Mouse (Mus musculus) macrophage (primary cell): ENCODE measurements around the gene Mbnl2. TPM values are rescaled to one million over a fixed set of nuclear protein-coding genes. Genes with fewer than 3 reads are reported as not detected.

Source experiments
- H3K27ac ChIP-seq: fragments of 350-480 bp; formaldehyde crosslinking; 2 replicates; pipeline ENCODE4 v1.9.0; 2021
- H3K36me3 ChIP-seq: fragments of 350-480 bp; formaldehyde crosslinking; 2 replicates; pipeline ENCODE4 v1.9.0; 2021; ENCODE audit errors: inconsistent target
- H3K4me3 ChIP-seq: fragments of 350-480 bp; formaldehyde crosslinking; 2 replicates; pipeline ENCODE4 v1.9.0; 2021; ENCODE audit errors: inconsistent target
- H3K79me2 ChIP-seq: fragments of 350-480 bp; formaldehyde crosslinking; 2 replicates; pipeline ENCODE4 v1.9.0; 2021; ENCODE audit errors: inconsistent target
- WGBS: methylation state at CpG from one replicate; pipeline ENCODE4 v1.1.7; 2026; ENCODE audit warnings: inconsistent platforms; ENCODE audit not compliant: missing documents; 5-methylcytosine and 5-hydroxymethylcytosine counted together
- polyA plus RNA-seq: library from polyadenylated mRNA; stranded (reverse); fragments of 250-400 nt; gene quantifications from 3 replicates; pipeline ENCODE4 v1.2.4, GENCODE M21; 2018; ENCODE audit warnings: inconsistent platforms

The Mbnl2 gene
- polyA plus RNA-seq, 1 experiment from 2014 or later: 126 TPM

DNA sequence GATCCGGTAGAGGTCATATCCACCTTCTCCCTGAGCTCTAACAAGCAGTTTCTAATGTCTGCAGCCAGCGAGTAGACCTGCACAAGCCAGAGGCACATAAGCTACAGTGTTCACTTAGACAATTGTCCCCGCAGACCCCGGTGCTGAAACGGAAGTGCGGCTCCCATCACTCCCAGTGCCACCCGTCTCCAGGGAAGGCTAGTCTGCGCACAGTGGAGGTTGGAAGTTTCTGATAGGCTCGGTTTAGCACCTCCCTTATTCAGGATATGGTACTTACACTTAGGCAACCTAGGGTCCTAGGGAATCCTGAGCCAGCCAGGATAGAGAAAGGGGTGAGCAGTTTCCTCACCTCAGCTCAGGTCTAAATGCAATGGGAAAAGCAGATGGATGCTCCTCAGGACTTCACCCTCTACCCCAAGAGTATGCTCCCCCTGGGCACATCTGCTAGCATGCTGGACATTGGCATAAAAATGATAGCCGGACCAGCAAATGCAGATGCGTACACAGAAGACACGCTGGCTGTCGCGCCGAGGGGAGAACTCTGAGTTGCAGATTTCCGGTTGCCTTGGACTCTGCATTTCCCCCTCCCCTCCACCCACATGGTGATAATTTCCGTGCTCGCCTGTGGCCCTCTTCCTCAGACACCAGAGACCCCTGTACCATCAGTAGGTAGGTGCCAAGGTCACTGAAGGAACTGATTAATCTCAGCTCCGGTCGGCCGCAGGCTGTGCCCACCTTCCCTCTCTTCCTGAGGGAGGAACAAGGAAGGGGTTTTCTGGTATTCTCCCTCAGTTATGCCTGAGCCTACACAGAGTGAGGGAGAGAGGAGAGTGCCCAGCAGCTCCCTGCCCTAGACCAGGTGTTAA lies 11.9 kb downstream of the Mbnl2 start:
- Histone ChIP-seq H3K27ac (no peak overlapping the region), H3K36me3 (no peaks in the 10 kb centered on the region), H3K4me3 (no peak overlapping the region)

GRCm38 (mm10) chr14:120287987-120288275 lies 12.5 kb downstream of the Mbnl2 start:
- Histone ChIP-seq H3K4me3 (no peak overlapping the region), H3K79me2 (peaks cover 100% of the 10 kb centered on the region), H3K27ac (no peak overlapping the region), H3K36me3 (no peaks in the 10 kb centered on the region)

More for the DNA sequence above, 11.9 kb downstream of the Mbnl2 start:
- 60% methylated on average over 21 of the region's 21 CpGs for WGBS
- peaks cover 100% of the 10 kb centered on the region for H3K79me2 ChIP-seq

DNA sequence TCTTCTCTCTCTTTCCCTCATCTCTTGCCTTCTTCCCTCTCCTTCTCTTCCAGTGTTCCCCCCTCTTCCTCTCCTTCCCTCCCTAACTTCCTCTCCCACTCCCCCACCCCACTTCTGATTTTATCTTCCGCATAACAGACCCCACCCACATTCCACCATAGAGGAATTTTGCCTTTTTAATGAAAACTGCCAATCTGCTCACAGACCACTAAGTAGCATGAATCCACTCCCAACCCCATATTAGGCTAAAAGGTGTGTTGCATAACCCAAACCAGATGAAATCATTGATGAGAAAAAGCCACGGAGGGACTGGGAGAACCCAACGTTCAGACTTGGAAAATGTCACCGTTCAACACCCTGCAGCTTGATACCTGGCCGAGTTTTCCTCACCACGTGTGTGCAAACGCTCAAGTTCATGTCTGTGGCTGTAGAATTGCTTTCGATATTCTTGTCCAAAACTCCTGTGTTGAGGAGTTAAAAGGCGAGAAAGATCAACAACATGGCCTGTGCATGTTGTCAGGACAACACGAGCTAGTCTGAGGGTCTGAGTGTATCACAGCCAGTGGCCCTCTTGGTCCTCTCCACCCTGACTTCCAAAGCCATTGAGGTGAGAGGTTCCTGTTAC lies 13.0 kb downstream of the Mbnl2 start:
- H3K27ac ChIP-seq: no peak overlapping the region
- H3K79me2 ChIP-seq: peaks cover 100% of the 10 kb centered on the region
- 71% methylated on average over 10 of the region's 10 CpGs for WGBS
- H3K4me3 ChIP-seq: no peak overlapping the region
- no peaks in the 10 kb centered on the region for H3K36me3 ChIP-seq

DNA sequence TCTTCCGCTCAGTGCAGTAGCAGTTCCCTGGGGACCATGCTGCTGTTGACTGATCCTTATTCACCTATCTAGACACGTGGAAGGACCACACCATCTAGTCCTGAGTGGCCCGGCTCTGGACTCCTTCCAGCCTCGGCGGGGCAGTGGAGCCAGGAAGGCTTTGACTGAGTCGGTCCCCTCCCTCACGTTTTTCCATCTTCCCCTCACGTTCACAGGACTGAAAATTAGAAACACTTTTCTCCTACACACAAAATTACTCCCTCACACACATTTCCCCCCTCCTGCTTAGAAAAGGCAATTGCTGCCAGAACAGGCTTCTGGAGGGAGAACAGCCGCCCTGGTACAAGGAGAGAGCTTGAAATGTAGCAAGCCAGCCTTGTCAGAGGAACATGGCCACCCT lies 13.6 kb downstream of the Mbnl2 start:
- WGBS: 89% methylated on average over 9 of the region's 9 CpGs
- Histone ChIP-seq H3K27ac (no peak overlapping the region), H3K4me3 (no peak overlapping the region), H3K79me2 (peaks cover 100% of the 10 kb centered on the region), H3K36me3 (0 out of 2 replicates have a peak, but pooled peaks cover 2% of the 10 kb centered on the region)

- 62% methylated on average over 7 of the region's 7 CpGs for WGBS
These were observed 14.1 kb downstream of the Mbnl2 start for GRCm38 (mm10) chr14:120289528-120289927.

GRCm38 (mm10) chr14:120291226-120291757 lies 15.8 kb downstream of the Mbnl2 start:
- Histone ChIP-seq H3K4me3 (no peak overlapping the region), H3K36me3 (0 out of 2 replicates have a peak, but pooled peaks cover 6% of the 10 kb centered on the region), H3K79me2 (peaks cover 100% of the 10 kb centered on the region), H3K27ac (no peak overlapping the region)
- WGBS: 94% methylated on average over 13 of the region's 13 CpGs

More at GRCm38 (mm10) chr14:120289528-120289927, 14.1 kb downstream of the Mbnl2 start:
- Histone ChIP-seq H3K4me3 (no peak overlapping the region), H3K27ac (no peak overlapping the region), H3K79me2 (peaks cover 100% of the 10 kb centered on the region), H3K36me3 (0 out of 2 replicates have a peak, but pooled peaks cover 6% of the 10 kb centered on the region)

- Histone ChIP-seq H3K27ac (no peak overlapping the region), H3K79me2 (peaks cover 100% of the 10 kb centered on the region), H3K36me3 (0 out of 2 replicates have a peak, but pooled peaks cover 6% of the 10 kb centered on the region), H3K4me3 (no peak overlapping the region)
- 91% methylated on average over 5 of the region's 5 CpGs for WGBS
These were observed 16.7 kb downstream of the Mbnl2 start for GRCm38 (mm10) chr14:120292133-120292532.

DNA sequence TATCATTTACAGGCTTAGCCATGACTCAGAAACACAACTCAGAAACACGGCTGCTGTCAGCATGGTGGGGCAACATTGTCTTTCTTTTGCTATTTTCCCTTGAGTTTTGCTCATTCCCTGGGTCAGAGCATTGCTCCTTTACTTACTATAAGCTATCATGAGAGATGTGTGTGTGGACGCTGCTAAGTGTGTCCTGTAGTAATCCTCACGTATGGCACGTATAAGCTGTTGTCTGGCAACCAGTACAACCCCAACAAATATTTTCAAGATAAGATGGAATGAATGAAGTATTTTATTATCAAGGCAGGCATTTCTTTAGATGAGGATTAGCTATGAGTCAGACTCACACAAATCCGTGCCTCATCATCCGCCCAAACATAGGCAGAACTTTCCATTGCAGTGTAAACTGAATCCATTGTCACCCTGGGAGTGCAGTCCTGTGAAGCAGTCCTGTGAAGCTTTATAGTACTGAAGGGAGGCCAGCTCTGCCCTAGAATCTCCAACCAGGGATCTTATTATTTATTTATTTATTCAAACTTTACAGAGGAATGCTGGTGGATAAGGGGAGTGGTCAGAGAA lies 17.2 kb downstream of the Mbnl2 start:
- H3K36me3 ChIP-seq: 0 out of 2 replicates have a peak, but pooled peaks cover 6% of the 10 kb centered on the region
- 98% methylated on average over 5 of the region's 6 CpGs for WGBS

GRCm38 (mm10) chr14:120294480-120294879 lies 19.0 kb downstream of the Mbnl2 start:
- H3K4me3 ChIP-seq: no peak overlapping the region
- H3K79me2 ChIP-seq: peaks cover 100% of the 10 kb centered on the region
- 0 out of 2 replicates have a peak, but pooled peaks cover 6% of the 10 kb centered on the region for H3K36me3 ChIP-seq
- H3K27ac ChIP-seq: no peak overlapping the region
- WGBS: 84% methylated on average over 6 of the region's 6 CpGs

More for the DNA sequence above, 17.2 kb downstream of the Mbnl2 start:
- Histone ChIP-seq H3K4me3 (no peak overlapping the region), H3K27ac (no peak overlapping the region), H3K79me2 (peaks cover 100% of the 10 kb centered on the region)

- Histone ChIP-seq H3K79me2 (peaks cover 100% of the 10 kb centered on the region), H3K36me3 (0 out of 2 replicates have a peak, but pooled peaks cover 6% of the 10 kb centered on the region), H3K27ac (no peak overlapping the region), H3K4me3 (no peak overlapping the region)
- WGBS: 96% methylated on average over 13 of the region's 13 CpGs
These were observed 20.1 kb downstream of the Mbnl2 start for GRCm38 (mm10) chr14:120295355-120296220.

GRCm38 (mm10) chr14:120296231-120297006 lies 20.9 kb downstream of the Mbnl2 start:
- H3K4me3 ChIP-seq: no peak overlapping the region
- no peak overlapping the region for H3K27ac ChIP-seq
- 92% methylated on average over 14 of the region's 17 CpGs for WGBS
- H3K36me3 ChIP-seq: 0 out of 2 replicates have a peak, but pooled peaks cover 6% of the 10 kb centered on the region
- peaks cover 100% of the 10 kb centered on the region for H3K79me2 ChIP-seq

DNA sequence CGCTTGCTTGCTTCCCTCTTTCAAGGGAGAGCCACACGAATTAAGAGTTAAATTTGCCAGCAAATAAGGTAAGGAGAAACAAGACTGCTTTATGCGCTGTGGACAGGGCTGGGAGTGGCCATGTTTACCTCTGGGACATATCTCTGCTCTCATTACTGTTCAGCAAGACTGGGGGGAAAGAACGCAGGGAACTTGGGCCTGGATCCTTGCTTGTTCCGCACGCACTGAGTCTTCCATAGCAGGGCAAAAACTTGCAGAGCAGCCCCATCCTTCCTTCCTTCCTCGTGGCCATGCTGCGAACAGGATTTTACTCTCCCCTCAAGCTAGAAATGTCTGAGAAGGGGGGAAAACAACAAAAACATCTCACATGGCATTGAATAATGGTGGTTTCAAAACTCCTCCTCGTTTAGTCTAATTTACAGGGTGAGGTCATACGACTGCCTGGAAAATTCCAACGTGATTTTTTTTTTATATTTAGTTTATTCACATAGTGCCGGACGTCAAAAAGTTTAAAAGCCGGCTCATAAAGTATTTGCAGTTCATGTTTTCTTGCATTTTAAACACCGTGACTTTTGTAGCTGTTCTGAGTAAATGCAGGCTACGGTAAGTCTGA lies 21.8 kb downstream of the Mbnl2 start:
- peaks cover 100% of the 10 kb centered on the region for H3K79me2 ChIP-seq
- H3K4me3 ChIP-seq: no peak overlapping the region
- H3K27ac ChIP-seq: no peak overlapping the region
- 0 out of 2 replicates have a peak, but pooled peaks cover 6% of the 10 kb centered on the region for H3K36me3 ChIP-seq
- WGBS: 75% methylated on average over 16 of the region's 16 CpGs

DNA sequence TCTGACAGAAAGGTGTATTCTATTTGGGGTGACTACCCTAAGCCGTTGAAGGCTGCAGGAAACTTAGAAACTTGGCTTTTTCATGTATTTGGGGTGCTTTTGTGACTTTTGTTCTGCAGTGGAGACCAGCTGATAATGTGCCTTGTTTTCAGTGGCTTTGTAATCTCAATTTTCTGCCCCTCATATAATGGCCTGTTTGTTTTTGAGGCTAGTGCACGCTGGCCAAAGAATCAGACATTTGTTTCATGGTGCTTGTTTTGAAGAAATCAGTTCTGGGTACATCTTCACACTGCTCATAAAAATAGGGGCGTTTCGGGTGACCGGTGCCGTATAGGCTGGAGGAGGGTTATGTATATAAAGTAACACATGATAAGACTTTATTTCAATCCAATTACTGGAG lies 22.4 kb downstream of the Mbnl2 start:
- 0 out of 2 replicates have a peak, but pooled peaks cover 6% of the 10 kb centered on the region for H3K36me3 ChIP-seq
- whole genome bisulfite sequencing: 95% methylated on average over 6 of the region's 6 CpGs

More for the DNA sequence above, 22.4 kb downstream of the Mbnl2 start:
- H3K27ac ChIP-seq: no peak overlapping the region
- peaks cover 100% of the 10 kb centered on the region for H3K79me2 ChIP-seq
- no peak overlapping the region for H3K4me3 ChIP-seq
